Mouse (Mus musculus) heart, postnatal 14 days (tissue): ENCODE results near the gene Gclc. TPM values are rescaled to one million over a fixed set of nuclear protein-coding genes. Genes with fewer than 3 reads are reported as not detected.

ENCODE experiments used
- DNase-seq, 2 experiments: peaks; one replicate each; pipeline ENCODE4 v3.0.0; 2021 to 2022
- intact Hi-C: fragments of 180-260 bp; cut with DNase I; formaldehyde crosslinking; loops from one replicate; pipeline ENCODE4 v1.15.1; 2025
- long read RNA-seq, 2 experiments: library from polyadenylated mRNA; stranded (forward); transcript quantifications; one replicate each; pipeline ENCODE4 v2.0.0; 2021
- total RNA-seq, 2 experiments: library from RNA; stranded (reverse); gene quantifications; 2 replicates each; pipeline ENCODE4 v1.2.3; 2021

Gene Gclc
- total RNA-seq = 10 to 100 TPM in 1 of 2 experiments, 1 to 10 TPM in 1; 9.7 to 11.6 TPM
- long read RNA-seq, experiment 1, transcript Gclc-201 (16 exons, 3,423 nt) = major isoform, 26 of 30 reads
- long read RNA-seq, experiment 1, partial matches to known transcripts = 0 of 30 reads
- long read RNA-seq, experiment 1, other reads (novel, unspliced or antisense) = 4 of 30 reads
- long read RNA-seq, experiment 2, transcript Gclc-201 (16 exons, 3,423 nt) = major isoform, 16 of 17 reads
- long read RNA-seq, experiment 2, partial matches to known transcripts = 0 of 17 reads
- long read RNA-seq, experiment 2, other reads (novel, unspliced or antisense) = 1 of 17 reads

DNA sequence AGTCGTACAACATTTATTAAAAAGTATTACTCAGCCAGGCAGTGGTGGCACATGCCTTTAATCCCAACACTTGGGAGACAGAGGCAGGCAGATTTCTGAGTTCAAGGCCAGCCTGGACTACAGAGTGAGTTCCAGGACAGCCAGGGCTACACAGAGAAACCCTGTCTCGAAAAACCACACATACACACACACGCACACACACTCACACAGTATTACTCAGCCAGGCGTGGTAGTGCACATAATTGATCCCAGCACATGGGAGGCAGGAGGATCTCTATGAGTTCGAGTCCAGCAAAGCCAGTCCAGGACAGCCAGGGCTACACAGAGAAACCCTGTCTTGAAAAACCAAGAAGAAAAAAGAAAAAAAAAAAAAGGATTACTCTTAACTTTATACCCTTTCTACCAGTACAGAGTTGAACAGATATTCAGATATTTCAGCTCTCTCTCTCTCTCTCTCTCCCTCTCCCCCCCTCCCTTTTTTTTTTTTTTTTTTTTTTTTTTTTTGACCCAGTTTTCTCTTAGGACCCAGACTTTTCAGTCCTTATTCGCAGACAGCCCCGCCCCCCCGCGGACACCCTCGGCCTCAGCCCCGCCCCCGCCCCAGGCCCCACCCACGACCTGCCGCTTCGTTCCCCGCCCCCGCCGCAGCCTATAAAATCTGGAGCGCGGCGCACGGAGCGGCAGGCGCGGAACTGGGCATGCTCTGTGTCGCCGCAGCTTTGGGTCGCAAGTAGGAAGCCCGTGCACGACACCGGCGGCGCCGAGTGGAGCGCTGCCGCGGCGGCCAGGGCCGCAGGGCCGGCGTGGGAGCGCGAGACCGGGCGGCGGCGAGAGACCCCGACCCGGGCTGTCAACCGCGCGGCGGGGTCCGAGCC lies at the start of gene Gclc:
Gclc (plus strand) TSS at position 683 of the 875 bp plus-strand sequence.
- peak; percentile 93 to 95 for DNase-seq
- intact Hi-C loops = loop anchor here (2.0 to 5.0 kb wide), 2 partner anchors 99 to 212 kb away; partner anchors contain the start of gene Lrrc1

DNA sequence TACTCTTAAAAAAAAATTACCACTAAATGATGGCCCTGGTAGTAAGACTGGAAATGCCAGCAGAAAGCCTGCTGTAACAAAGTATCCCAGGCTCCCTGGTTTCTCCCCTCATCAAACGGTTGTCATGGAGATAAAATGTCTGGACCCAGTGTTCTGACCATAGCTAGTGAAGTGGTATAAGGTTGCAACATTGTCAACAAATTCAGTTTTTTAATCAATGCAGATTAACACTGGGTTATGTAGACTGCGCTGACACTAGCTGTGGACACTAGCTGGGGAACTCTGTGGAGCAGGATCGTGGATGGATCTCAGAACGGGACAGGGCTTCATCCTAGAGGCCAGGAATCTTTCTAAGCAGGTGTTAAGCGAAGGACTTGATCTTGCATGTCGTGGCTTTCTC lies 47.8 kb upstream of the Gclc start:
- no peak for DNase-seq
- intact Hi-C loops = no loop called here

DNA sequence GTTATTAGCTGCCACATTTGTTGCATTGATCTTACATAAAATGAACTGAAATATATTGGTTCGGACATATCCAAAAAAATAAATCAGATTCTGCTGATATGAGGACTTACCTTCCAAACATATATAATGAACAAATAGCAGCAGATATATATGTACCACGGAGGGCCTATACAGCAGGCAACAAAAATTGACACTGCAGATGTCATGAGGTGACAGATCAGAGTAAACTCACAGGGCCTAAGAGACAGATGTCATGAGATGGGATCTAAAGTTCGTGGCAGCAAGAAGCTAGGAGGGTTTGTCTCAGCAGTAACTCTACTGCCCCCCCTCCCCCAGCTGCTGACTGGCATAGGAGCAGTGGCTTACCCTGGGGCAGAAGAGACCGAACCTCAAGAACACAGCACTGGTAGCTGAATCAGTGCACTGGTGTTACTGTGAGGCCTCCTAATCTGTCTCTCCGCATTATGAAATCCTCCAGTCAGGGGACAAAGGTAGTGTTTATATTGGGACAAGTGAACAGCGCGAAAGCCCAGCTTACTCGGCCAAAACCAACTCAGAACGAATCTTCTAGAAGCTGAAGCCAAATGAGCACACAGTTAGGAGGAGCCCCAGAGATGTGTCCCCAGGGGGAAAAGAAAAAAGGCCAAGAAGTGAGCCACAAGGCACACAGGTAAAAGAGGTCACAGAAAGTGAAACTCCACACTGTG lies 46.7 kb upstream of the Gclc start:
- DNase-seq = no peak
- intact Hi-C loops = no loop called here

GRCm38 (mm10) chr9:77708950-77709349 lies 45.4 kb upstream of the Gclc start:
- intact Hi-C loops = no loop called here
- no peak for DNase-seq

- DNase-seq = no peak
- intact Hi-C loops = no loop called here
Observed at GRCm38 (mm10) chr9:77711021-77711569, 43.2 kb upstream of the Gclc start.

GRCm38 (mm10) chr9:77712816-77713215 lies 41.5 kb upstream of the Gclc start:
- intact Hi-C loops = no loop called here
- no peak for DNase-seq

GRCm38 (mm10) chr9:77713301-77713700 lies 41.0 kb upstream of the Gclc start:
- intact Hi-C loops = no loop called here
- DNase-seq = no peak

- intact Hi-C loops = no loop called here
- no peak for DNase-seq
Observed at GRCm38 (mm10) chr9:77715262-77715661, 39.1 kb upstream of the Gclc start.

DNA sequence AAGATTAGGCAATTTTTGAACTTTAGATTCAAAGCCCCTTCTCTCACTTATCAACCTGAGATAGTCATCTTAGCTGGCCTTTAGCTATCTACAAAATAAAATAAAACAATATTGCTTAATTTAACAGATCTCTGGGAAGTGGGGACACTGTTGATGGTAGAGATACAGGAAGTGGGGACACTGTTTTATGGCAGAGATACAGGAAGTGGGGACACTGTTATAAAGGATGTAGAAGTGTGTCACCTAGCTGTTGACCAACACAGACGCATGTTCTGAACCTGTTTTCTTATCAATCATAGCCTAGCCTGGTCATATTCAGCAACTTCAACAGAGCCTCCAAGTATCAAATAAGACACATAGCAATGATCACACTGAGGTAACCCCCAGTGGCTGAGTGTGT lies 38.3 kb upstream of the Gclc start:
- DNase-seq = no peak
- intact Hi-C loops = no loop called here

- DNase-seq = no peak
- intact Hi-C loops = no loop called here
Observed at GRCm38 (mm10) chr9:77717831-77718435, 36.4 kb upstream of the Gclc start.

DNA sequence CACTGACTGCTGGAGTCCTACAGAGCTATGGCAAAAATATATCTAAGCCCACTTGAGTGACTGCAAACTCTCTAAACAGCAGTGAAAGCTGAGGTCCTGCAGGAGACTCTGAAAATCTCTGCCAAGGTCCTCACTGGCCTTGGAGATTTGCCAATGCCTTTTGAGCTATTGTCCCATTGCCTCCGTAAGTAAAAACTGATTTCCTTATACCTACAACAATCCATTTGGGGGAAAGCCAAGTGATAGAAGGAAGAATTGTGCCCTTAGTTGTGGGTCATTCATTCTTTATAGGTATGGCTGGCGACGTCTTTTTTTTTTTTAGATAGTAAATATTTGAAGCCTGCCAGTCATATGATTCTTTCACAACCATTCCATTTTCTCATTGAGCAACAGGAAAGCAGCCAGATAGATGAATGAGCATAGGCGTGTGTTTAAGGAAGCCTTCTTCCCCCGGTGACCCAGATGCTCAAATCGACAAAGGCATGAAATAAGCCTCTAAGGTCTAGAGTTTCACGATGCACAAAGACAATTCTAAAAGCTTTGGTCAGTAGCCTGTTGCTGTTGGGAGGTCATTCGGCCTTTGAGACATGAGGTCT lies 35.4 kb upstream of the Gclc start:
- intact Hi-C loops = no loop called here
- no peak for DNase-seq

DNA sequence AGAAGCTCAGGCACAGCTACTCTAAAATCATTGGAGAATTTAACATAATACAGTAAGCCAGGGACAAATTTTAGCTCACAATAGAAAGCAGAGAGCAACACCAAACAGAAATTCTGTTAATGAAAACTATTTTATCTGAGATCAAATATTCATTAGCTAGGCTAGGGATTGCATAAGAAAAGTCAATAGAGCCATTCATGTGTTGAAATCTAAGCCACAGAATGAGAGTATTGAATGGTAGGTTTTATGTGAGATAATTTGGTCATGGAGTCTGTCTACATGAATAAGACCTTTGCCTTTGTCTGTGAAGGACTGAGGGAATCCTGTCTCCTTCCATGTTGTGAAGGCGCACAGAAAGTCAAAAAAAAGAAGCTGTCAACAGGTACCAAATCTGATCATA lies 34.7 kb upstream of the Gclc start:
- intact Hi-C loops = no loop called here

GRCm38 (mm10) chr9:77722381-77722780 lies 32.0 kb upstream of the Gclc start:
- intact Hi-C loops = no loop called here
- DNase-seq = no peak

More for the DNA sequence above, 34.7 kb upstream of the Gclc start:
- no peak for DNase-seq

GRCm38 (mm10) chr9:77724216-77724615 lies 30.1 kb upstream of the Gclc start:
- intact Hi-C loops = no loop called here
- no peak for DNase-seq

GRCm38 (mm10) chr9:77725448-77725847 lies 28.9 kb upstream of the Gclc start:
- intact Hi-C loops = no loop called here
- no peak for DNase-seq

DNA sequence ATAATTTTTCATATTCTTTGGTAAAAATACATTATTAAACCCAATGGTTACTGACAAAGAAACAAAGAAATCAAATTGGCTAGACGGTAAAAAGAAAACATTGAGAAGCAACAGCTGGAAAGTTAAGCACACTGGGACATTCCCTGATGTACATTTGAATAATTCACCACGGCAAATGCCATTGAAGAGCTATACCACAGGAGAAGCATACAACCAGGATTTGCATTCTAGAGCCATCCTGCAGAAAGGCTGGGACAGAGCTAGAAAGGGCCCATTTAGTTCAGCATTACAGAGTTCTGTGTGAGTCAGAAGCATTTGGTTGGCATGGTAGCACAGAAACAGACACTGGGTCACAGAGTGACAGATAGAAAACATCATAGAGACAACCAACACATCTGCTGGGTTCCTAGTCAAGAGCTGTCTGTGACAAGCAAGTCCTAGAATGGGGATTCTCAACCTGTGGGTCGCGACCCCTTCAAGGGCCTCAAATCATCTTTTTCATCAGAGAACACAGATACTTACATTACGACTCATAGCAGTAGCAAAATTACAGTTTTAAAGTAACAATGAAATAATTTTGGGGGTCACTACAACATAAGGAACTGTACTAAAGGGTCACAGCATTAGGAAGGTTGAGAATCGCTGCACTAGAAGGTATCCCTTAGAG lies 28.2 kb upstream of the Gclc start:
- DNase-seq = no peak
- intact Hi-C loops = no loop called here

DNA sequence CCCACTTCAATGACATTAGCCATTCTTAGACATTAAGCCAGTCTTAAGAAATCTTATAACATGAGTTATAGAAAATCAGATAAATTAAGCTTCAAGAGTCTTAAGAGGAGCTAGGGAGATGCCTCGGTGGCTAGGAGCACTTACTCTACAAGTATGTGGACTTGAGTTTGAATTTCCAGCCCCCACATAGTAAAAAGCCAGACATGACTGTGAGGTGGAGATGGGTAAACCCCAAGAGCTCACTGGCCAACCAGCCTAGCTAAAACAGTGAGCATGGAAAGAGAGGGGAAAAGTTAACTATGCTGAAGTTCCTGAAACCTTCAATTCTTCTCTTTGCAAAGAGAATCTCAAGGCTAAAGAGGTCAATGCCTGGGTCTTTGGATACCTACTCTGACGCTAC lies 27.3 kb upstream of the Gclc start:
- DNase-seq = no peak
- intact Hi-C loops = no loop called here

DNA sequence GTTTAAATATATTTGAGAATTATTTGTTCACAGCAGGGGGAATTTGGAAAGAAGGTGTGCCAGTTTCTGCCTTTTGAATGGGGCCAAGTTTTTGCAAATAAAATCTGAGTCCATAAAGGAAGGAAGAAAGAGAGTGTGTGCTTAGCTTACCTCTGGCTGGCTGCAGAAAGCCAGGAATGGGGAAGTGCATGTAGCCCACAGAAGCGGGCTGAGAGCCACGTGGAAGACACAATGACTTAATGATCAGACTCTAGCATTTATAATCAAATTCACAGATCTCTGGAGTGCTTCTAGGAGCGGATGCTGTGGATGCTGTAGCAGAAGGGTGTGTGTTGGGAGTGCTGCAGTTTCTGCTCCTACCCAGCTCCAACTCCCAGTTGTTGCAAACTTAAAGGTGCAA lies 22.3 kb upstream of the Gclc start:
- intact Hi-C loops = no loop called here
- no peak for DNase-seq

GRCm38 (mm10) chr9:77737298-77738041 lies 16.9 kb upstream of the Gclc start:
- intact Hi-C loops = no loop called here

More at GRCm38 (mm10) chr9:77737298-77738041, 16.9 kb upstream of the Gclc start:
- no peak for DNase-seq
